In genomic region chr2:31635281-31636137, GRCm38 (mm10) we compare ENCODE assay signal across 10 mouse cellular contexts. TPM values are rescaled to one million over a fixed set of nuclear protein-coding genes. Genes with fewer than 3 reads are reported as not detected.
DNase-seq lines count a peak whose midpoint lies in the region; ATAC-seq and TF ChIP-seq lines count a peak whose summit lies in the region.
"Had no signal": no experiment of that assay in that cellular context is flagged by ENCODE, and none has a peak within 500 bp of the region (broad histone marks: within the 10 kb centered on the region; RNA-seq: fewer than 3 reads in every experiment).

No protein-coding gene starts in this region.

- no peaks in the 10 kb centered on the region for H3K36me3 ChIP-seq in heart, embryonic 15.5 days
- no peaks in the 10 kb centered on the region for H3K36me3 ChIP-seq in heart, adult 2 months (ENCODE audit: control insufficient read depth, insufficient read depth, low read length)
- H3K36me3 ChIP-seq in hindbrain, embryonic 15.5 days, result no peaks in the 10 kb centered on the region

- no peak overlapping the region for H3K27ac ChIP-seq in heart, embryonic 15.5 days
- no peak overlapping the region for H3K27ac ChIP-seq in heart, adult 2 months
- no peak overlapping the region for H3K27ac ChIP-seq in hindbrain, embryonic 15.5 days (replicated peaks)

- ATAC-seq in heart, embryonic 15.5 days (replicated peaks; ENCODE audit: insufficient number of reproducible peaks, insufficient read depth, low FRiP score, low read depth), result no peak
- ATAC-seq in hindbrain, embryonic 15.5 days (ENCODE audit: low FRiP score, low read depth), result no peak
- no peak for ATAC-seq in granulocyte monocyte progenitor cell, adult 5-6 weeks (replicated peaks; ENCODE audit: poor library complexity, severe bottlenecking)

- TF ChIP-seq POLR2A in heart, adult 2 months (IDR thresholded peaks at IDR 0.05; ENCODE audit: insufficient read depth, low read depth, low read length), result no peak

- peak overlapping the region; percentile 19 for H3K4me3 ChIP-seq in heart, embryonic 15.5 days
- no peak overlapping the region for H3K4me3 ChIP-seq in heart, adult 2 months
- H3K4me3 ChIP-seq in hindbrain, embryonic 15.5 days, result peak overlapping the region; percentile 17; the same call in 1 of the 2 replicates

- H3K9ac ChIP-seq in heart, embryonic 15.5 days, result no peak overlapping the region
- H3K9ac ChIP-seq in heart, adult 2 months (ENCODE audit: low read depth, low read length), result no peak overlapping the region
- H3K9ac ChIP-seq in hindbrain, embryonic 15.5 days, result no peak overlapping the region

- H3K79me2 ChIP-seq in heart, adult 2 months (replicated peaks; ENCODE audit: control insufficient read depth, insufficient read depth, low read length), result no peaks in the 10 kb centered on the region

- H3K4me1 ChIP-seq in heart, embryonic 15.5 days (replicated peaks), result peaks cover 40% of the 10 kb centered on the region
- H3K4me1 ChIP-seq in heart, adult 2 months (ENCODE audit: control insufficient read depth, insufficient read depth, low read length), result no peaks in the 10 kb centered on the region
- H3K4me1 ChIP-seq in hindbrain, embryonic 15.5 days (replicated peaks), result peaks cover 52% of the 10 kb centered on the region

- no peak for DNase-seq in heart, adult 2 months
- peak; percentile 39 for DNase-seq in embryo, embryonic 10 days (ENCODE audit: low spot score)
- DNase-seq in neural tube, embryonic 10.5 days (ENCODE audit: extremely low spot score, low spot score), result peak; percentile 60
- DNase-seq in adrenal gland, adult 8-10 months, result no peak
- no peak for DNase-seq in cerebellum, postnatal 10 days

- 1% methylated on average over 52 of the region's 52 CpGs for WGBS in heart, embryonic 15.5 days
- WGBS in heart, adult 2 months, result 2% methylated on average over 52 of the region's 52 CpGs
- under 1% methylated on average over 52 of the region's 52 CpGs for WGBS in hindbrain, embryonic 15.5 days

- no peaks in the 10 kb centered on the region for H3K9me3 ChIP-seq in heart, embryonic 15.5 days (replicated peaks)
- H3K9me3 ChIP-seq in hindbrain, embryonic 15.5 days, result no peaks in the 10 kb centered on the region

- peak overlapping the region; percentile 43 for H3K4me2 ChIP-seq in heart, embryonic 15.5 days
- peak overlapping the region; percentile 42 for H3K4me2 ChIP-seq in hindbrain, embryonic 15.5 days

- intact Hi-C loops in heart, adult 2 months (cut with DNase I), result no loop called here

- H3K27me3 ChIP-seq in heart, embryonic 15.5 days, result peaks cover 98% of the 10 kb centered on the region
- H3K27me3 ChIP-seq in heart, adult 2 months (ENCODE audit: control insufficient read depth, insufficient read depth, low read length), result peaks cover 52% of the 10 kb centered on the region
- H3K27me3 ChIP-seq in hindbrain, embryonic 15.5 days, result peaks cover 81% of the 10 kb centered on the region

- TF ChIP-seq CTCF in heart, adult 2 months (IDR thresholded peaks at IDR 0.05), result no peak

- TF ChIP-seq EP300 in heart, adult 2 months (IDR thresholded peaks at IDR 0.05; ENCODE audit: insufficient read depth, low read depth, low read length), result no peak

RNA-seq across cellular contexts. Expression of gene Prdm12, which starts 4.3 kb away (rescaled TPM):
- 0.27 TPM in 1 of 2 replicates, not detected in the other for polyA plus RNA-seq in heart, embryonic 15.5 days (2015; fragmentation: Nextera tagmentation; extraction: Ambion mirVana)
- total RNA-seq in heart, adult 2 months (2021), result not detected
- not detected in 2 replicates for polyA plus RNA-seq in heart, adult 2 months (2012; rRNA removed)
- polyA plus RNA-seq in hindbrain, embryonic 15.5 days (2015; fragmentation: Nextera tagmentation; extraction: Ambion mirVana), result 1.7 and 3.1 TPM in 2 replicates
- total RNA-seq in adrenal gland, adult 8-10 months (2022), result under 1 TPM in 1 of 4 experiments, not detected in 3; 0.22 TPM
- total RNA-seq in granulocyte monocyte progenitor cell, adult 5-6 weeks (2014; fragmentation: Nextera tagmentation), result not detected in 2 replicates
- total RNA-seq in granulocyte monocyte progenitor cell, adult 5-6 weeks (2017), result not detected in 2 replicates
- total RNA-seq: hematopoietic stem cell, adult 5-6 weeks; megakaryocyte, adult 5-6 weeks had no signal

RNA-seq across cellular contexts. Expression of gene Exosc2, which starts 35.0 kb away (rescaled TPM):
- 30.2 and 40.0 TPM in 2 replicates for polyA plus RNA-seq in heart, embryonic 15.5 days (2015; fragmentation: Nextera tagmentation; extraction: Ambion mirVana)
- 1 to 10 TPM; 8.7 to 9.0 TPM for total RNA-seq in heart, adult 2 months (2021)
- 5.5 and 13.1 TPM in 2 replicates for polyA plus RNA-seq in heart, adult 2 months (2012; rRNA removed)
- 42.0 and 42.4 TPM in 2 replicates for polyA plus RNA-seq in hindbrain, embryonic 15.5 days (2015; fragmentation: Nextera tagmentation; extraction: Ambion mirVana)
- 10 to 100 TPM; 22.2 to 31.0 (median 28.4) TPM for total RNA-seq in adrenal gland, adult 8-10 months (2022)
- total RNA-seq in granulocyte monocyte progenitor cell, adult 5-6 weeks (2014; fragmentation: Nextera tagmentation), result 58.1 and 68.7 TPM in 2 replicates
- 59.2 and 59.7 TPM in 2 replicates for total RNA-seq in granulocyte monocyte progenitor cell, adult 5-6 weeks (2017)

RNA-seq across cellular contexts. Expression of gene Abl1, which starts 52.7 kb away (rescaled TPM):
- polyA plus RNA-seq in heart, embryonic 15.5 days (2015; fragmentation: Nextera tagmentation; extraction: Ambion mirVana), result 21.9 and 30.4 TPM in 2 replicates
- total RNA-seq in heart, adult 2 months (2021), result 10 to 100 TPM; 29.4 to 31.8 TPM
- 27.5 and 39.9 TPM in 2 replicates for polyA plus RNA-seq in heart, adult 2 months (2012; rRNA removed)
- 17.6 and 18.1 TPM in 2 replicates for polyA plus RNA-seq in hindbrain, embryonic 15.5 days (2015; fragmentation: Nextera tagmentation; extraction: Ambion mirVana)
- total RNA-seq in adrenal gland, adult 8-10 months (2022), result 100 to 1,000 TPM in 1 of 4 experiments, 10 to 100 TPM in 3; 80.1 to 111 (median 87.9) TPM
- total RNA-seq in granulocyte monocyte progenitor cell, adult 5-6 weeks (2014; fragmentation: Nextera tagmentation), result 41.9 and 65.4 TPM in 2 replicates
- 21.0 and 24.5 TPM in 2 replicates for total RNA-seq in granulocyte monocyte progenitor cell, adult 5-6 weeks (2017)

Comparison
In these comparisons a context has a peak if more than half of its experiments do, and no peak if none do; other contexts are left out.
1. DNase-seq: peak in embryo, embryonic 10 days (single experiment) and neural tube, embryonic 10.5 days (single experiment); none in heart, adult 2 months (0 of 2), adrenal gland, adult 8-10 months (single experiment) and cerebellum, postnatal 10 days (0 of 2).